In genomic region chr8:82401490-82401889, GRCm38 (mm10) we compare ENCODE assay signal across 8 mouse cellular contexts. TPM values are rescaled to one million over a fixed set of nuclear protein-coding genes. Genes with fewer than 3 reads are reported as not detected.
DNase-seq lines count a peak whose midpoint lies in the region; ATAC-seq and TF ChIP-seq lines count a peak whose summit lies in the region.

No protein-coding gene starts in this region.

- ATAC-seq in forebrain, embryonic 15.5 days (replicated peaks) = no peak
- no peak for ATAC-seq in kidney, embryonic 15.5 days (replicated peaks; ENCODE audit: low FRiP score)
- no peak for ATAC-seq in midbrain, embryonic 15.5 days (replicated peaks)

- TF ChIP-seq POLR2A in lung, adult 2 months (IDR thresholded peaks at IDR 0.05; ENCODE audit: borderline replicate concordance, extremely low read depth, low read depth, low read length) = no peak

- H3K4me2 ChIP-seq in forebrain, embryonic 15.5 days (replicated peaks) = peak overlapping the region; percentile 44; the same call in 1 of the 2 replicates
- H3K4me2 ChIP-seq in kidney, embryonic 15.5 days = peak overlapping the region; percentile 82
- H3K4me2 ChIP-seq in midbrain, embryonic 15.5 days = peak overlapping the region; percentile 57

- H3K27me3 ChIP-seq in forebrain, embryonic 15.5 days = no peaks in the 10 kb centered on the region
- H3K27me3 ChIP-seq in kidney, embryonic 15.5 days = no peaks in the 10 kb centered on the region
- H3K27me3 ChIP-seq in midbrain, embryonic 15.5 days (replicated peaks) = 0 out of 2 replicates have a peak, but pooled peaks cover 3% of the 10 kb centered on the region

- no peak for DNase-seq in lung, adult 2 months
- no peak for DNase-seq in lung, adult 18-20 months
- no peak for DNase-seq in spleen, postnatal 4 days (ENCODE audit: low spot score in 2 of 2)
- DNase-seq in cerebellum, adult 11 months = no peak
- DNase-seq in right cerebral cortex, postnatal 14 days = no peak

- no peak for TF ChIP-seq CTCF in lung, adult 2 months (IDR thresholded peaks at IDR 0.05; ENCODE audit: insufficient read depth, low read length)

- no peaks in the 10 kb centered on the region for H3K36me3 ChIP-seq in forebrain, embryonic 15.5 days
- no peaks in the 10 kb centered on the region for H3K36me3 ChIP-seq in kidney, embryonic 15.5 days
- no peaks in the 10 kb centered on the region for H3K36me3 ChIP-seq in midbrain, embryonic 15.5 days (replicated peaks)

- no peak overlapping the region for H3K9ac ChIP-seq in forebrain, embryonic 15.5 days (replicated peaks)
- H3K9ac ChIP-seq in kidney, embryonic 15.5 days = 0 out of 2 replicates have a peak overlapping the region, but pooled peaks have one; percentile 37
- H3K9ac ChIP-seq in midbrain, embryonic 15.5 days = no peak overlapping the region

- H3K27ac ChIP-seq in forebrain, embryonic 15.5 days (replicated peaks) = no peak overlapping the region
- H3K27ac ChIP-seq in kidney, embryonic 15.5 days = 0 out of 2 replicates have a peak overlapping the region, but pooled peaks have one; percentile 82
- H3K27ac ChIP-seq in midbrain, embryonic 15.5 days = no peak overlapping the region

- H3K4me3 ChIP-seq in lung, adult 2 months (replicated peaks; ENCODE audit: extremely low read depth, low read depth, low read length) = peak overlapping the region; percentile 48
- 0 out of 2 replicates have a peak overlapping the region, but pooled peaks have one; percentile 31 for H3K4me3 ChIP-seq in forebrain, embryonic 15.5 days
- H3K4me3 ChIP-seq in kidney, embryonic 15.5 days (replicated peaks) = peak overlapping the region; percentile 55
- H3K4me3 ChIP-seq in midbrain, embryonic 15.5 days = no peak overlapping the region

- peaks cover 9% of the 10 kb centered on the region for H3K4me1 ChIP-seq in lung, adult 2 months (ENCODE audit: control insufficient read depth, insufficient read depth, low read length)
- peaks cover 15% of the 10 kb centered on the region for H3K4me1 ChIP-seq in forebrain, embryonic 15.5 days
- H3K4me1 ChIP-seq in kidney, embryonic 15.5 days = peaks cover 23% of the 10 kb centered on the region
- H3K4me1 ChIP-seq in midbrain, embryonic 15.5 days = peaks cover 10% of the 10 kb centered on the region

- no peaks in the 10 kb centered on the region for H3K9me3 ChIP-seq in forebrain, embryonic 15.5 days
- no peaks in the 10 kb centered on the region for H3K9me3 ChIP-seq in kidney, embryonic 15.5 days (replicated peaks)
- H3K9me3 ChIP-seq in midbrain, embryonic 15.5 days = no peaks in the 10 kb centered on the region

- WGBS in lung, adult 2 months = 4% methylated on average over 6 of the region's 6 CpGs
- WGBS in forebrain, embryonic 15.5 days = 42% methylated on average over 6 of the region's 6 CpGs
- WGBS in kidney, embryonic 15.5 days = 32% methylated on average over 6 of the region's 6 CpGs
- 22% methylated on average over 6 of the region's 6 CpGs for WGBS in midbrain, embryonic 15.5 days

RNA-seq across cellular contexts. Expression of gene Il15, which starts 1.5 kb away (rescaled TPM):
- polyA plus RNA-seq in lung, adult 2 months (2012; rRNA removed) = 8.3 and 8.5 TPM in 2 replicates
- polyA plus RNA-seq in forebrain, embryonic 15.5 days (2015; fragmentation: Nextera tagmentation; extraction: Ambion mirVana) = 0.81 and 1.2 TPM in 2 replicates
- 6.4 and 7.5 TPM in 2 replicates for polyA plus RNA-seq in kidney, embryonic 15.5 days (2015; fragmentation: Nextera tagmentation; extraction: Ambion mirVana)
- polyA plus RNA-seq in midbrain, embryonic 15.5 days (2015; fragmentation: Nextera tagmentation; extraction: Ambion mirVana) = 0.87 and 1.1 TPM in 2 replicates
